Mouse (Mus musculus): ENCODE measurements around the gene Olfr1193.
"Not testable (repeated sequence)": the region's sequence is repeated elsewhere in the genome, so short reads cannot be mapped to it uniquely, and the experiment has no call there.

Olfr1193 gene

GRCm38 (mm10) chr2:88675328-88675727 is at the start of gene Olfr1193:
Gene Olfr1193, plus strand, starts transcription at chr2:88675628.
- not testable (repeated sequence) for DNase-seq

GRCm38 (mm10) chr2:88640242-88640641 is 35.2 kb upstream of the Olfr1193 start, which contains the start of gene Olfr1191-ps1:
Gene Olfr1191-ps1, plus strand, starts transcription at chr2:88640542.
- not testable (repeated sequence) for DNase-seq

- no peak for DNase-seq
Measured at GRCm38 (mm10) chr2:88648209-88648608, 27.2 kb upstream of the Olfr1193 start, which contains the start of gene Olfr1192-ps1. Gene Olfr1192-ps1, plus strand, starts transcription at chr2:88648509.

GRCm38 (mm10) chr2:88689087-88689486 is 13.7 kb downstream of the Olfr1193 start, which contains the start of gene Olfr1195:
Gene Olfr1195, minus strand, starts transcription at chr2:88689187.
- no peak for DNase-seq

GRCm38 (mm10) chr2:88704497-88704896 is 29.1 kb downstream of the Olfr1193 start, which contains the start of gene Olfr1196:
Gene Olfr1196, minus strand, starts transcription at chr2:88704597.
- no peak for DNase-seq
